Mouse (Mus musculus) MEL (cell line): Measurements from ENCODE around the gene Catsper4. TPM values are rescaled to one million over a fixed set of nuclear protein-coding genes. Genes with fewer than 3 reads are reported as not detected.

ENCODE experiments used
- DNase-seq: peaks from one replicate; pipeline ENCODE4 v3.0.0; 2011; ENCODE audit warnings: low read depth, low spot score
- H3K27ac ChIP-seq: 2 replicates; pipeline ENCODE4 v1.5.1; 2012; ENCODE audit warnings: low read depth, mild to moderate bottlenecking, control low read depth, low read length, moderate library complexity; ENCODE audit not compliant: control insufficient read depth
- H3K27me3 ChIP-seq, 2 experiments: fragments of 150-350 bp in 1 of 2; sonication (generic) in 1 of 2; 2 replicates each; pipeline ENCODE4 v1.6.1; 2012; ENCODE audit warnings: low read length in 2 of 2, mild to moderate bottlenecking in 2 of 2, improper control_type of control experiment in 1 of 2, moderate library complexity in 1 of 2; ENCODE audit not compliant: insufficient read depth in 2 of 2, control insufficient read depth in 1 of 2
- H3K36me3 ChIP-seq, 2 experiments: 2 replicates each; pipeline ENCODE4 v1.6.1; 2012 to 2014; ENCODE audit warnings: low read length in 2 of 2, improper control_type of control experiment in 1 of 2, inconsistent platforms in 1 of 2, mild to moderate bottlenecking in 1 of 2; ENCODE audit not compliant: insufficient read depth in 2 of 2, control insufficient read depth in 1 of 2
- H3K4me1 ChIP-seq, 2 experiments: fragments of 150-350 bp in 1 of 2; sonication (generic) in 1 of 2; 2 replicates each; pipeline ENCODE4 v1.6.1; 2012; ENCODE audit warnings: low read length in 2 of 2, improper control_type of control experiment in 1 of 2, mild to moderate bottlenecking in 1 of 2; ENCODE audit not compliant: insufficient read depth in 2 of 2, control insufficient read depth in 1 of 2
- H3K4me3 ChIP-seq, 2 experiments: fragments of 150-350 bp in 1 of 2; sonication (generic) in 1 of 2; 2 replicates each; pipeline ENCODE4 v1.5.1; 2012; ENCODE audit warnings: low read depth in 2 of 2, low read length in 2 of 2, mild to moderate bottlenecking in 2 of 2, moderate library complexity in 2 of 2, control low read depth in 1 of 2, improper control_type of control experiment in 1 of 2; ENCODE audit not compliant: control insufficient read depth in 1 of 2, insufficient read depth in 1 of 2
- H3K79me2 ChIP-seq: 2 replicates; pipeline ENCODE4 v1.6.1; 2012; ENCODE audit warnings: mild to moderate bottlenecking, low read length, moderate library complexity; ENCODE audit not compliant: control insufficient read depth, poor library complexity, insufficient read depth
- H3K9ac ChIP-seq: 2 replicates; pipeline ENCODE4 v1.6.1; 2012; ENCODE audit warnings: low read depth, mild to moderate bottlenecking, control low read depth, low read length, moderate library complexity; ENCODE audit not compliant: control insufficient read depth, poor library complexity, severe bottlenecking
- H3K9me3 ChIP-seq: fragments of 150-350 bp; sonication (generic); replicated peaks from 2 replicates; pipeline ENCODE4 v1.6.1; 2012; ENCODE audit warnings: mild to moderate bottlenecking, low read length, improper control_type of control experiment, moderate library complexity; ENCODE audit not compliant: insufficient read depth
- CHD1 ChIP-seq: IDR thresholded peaks from 2 replicates; pipeline ENCODE4 v1.6.1; 2012; ENCODE audit warnings: low read depth, mild to moderate bottlenecking, inconsistent platforms, low read length, improper control_type of control experiment
- CTCF ChIP-seq, 3 experiments: IDR thresholded peaks in 2 of 3; conservative IDR thresholded peaks in 1 of 3; 2 replicates each; pipeline ENCODE4 v1.5.1; 2011 to 2012; ENCODE audit warnings: low read length in 3 of 3, low read depth in 2 of 3, mild to moderate bottlenecking in 2 of 3, improper control_type of control experiment in 1 of 3, inconsistent platforms in 1 of 3, mixed read lengths in 1 of 3, moderate library complexity in 1 of 3; ENCODE audit not compliant: control insufficient read depth in 1 of 3, insufficient read depth in 1 of 3, poor library complexity in 1 of 3, severe bottlenecking in 1 of 3
- ELF1 ChIP-seq: IDR thresholded peaks from 2 replicates; pipeline ENCODE4 v1.6.1; 2014; ENCODE audit warnings: low read depth, mild to moderate bottlenecking, inconsistent platforms, low read length, improper control_type of control experiment, moderate library complexity
- EP300 ChIP-seq, 2 experiments: IDR thresholded peaks; 2 replicates each; pipeline ENCODE4 v1.6.1; 2011; ENCODE audit warnings: improper control_type of control experiment in 2 of 2, low read length in 2 of 2, low read depth in 1 of 2, mild to moderate bottlenecking in 1 of 2
- ETS1 ChIP-seq: IDR thresholded peaks from 2 replicates; pipeline ENCODE4 v1.6.1; 2012; ENCODE audit warnings: low read depth, mild to moderate bottlenecking, inconsistent platforms, low read length, improper control_type of control experiment, moderate library complexity
- GATA1 ChIP-seq: IDR thresholded peaks from 2 replicates; pipeline ENCODE4 v1.6.1; 2011; ENCODE audit warnings: low read depth, low read length, improper control_type of control experiment
- HCFC1 ChIP-seq: IDR thresholded peaks from 2 replicates; pipeline ENCODE4 v1.6.1; 2012; ENCODE audit warnings: low read depth, mild to moderate bottlenecking, inconsistent platforms, low read length, improper control_type of control experiment, moderate library complexity
- KAT2A ChIP-seq: conservative IDR thresholded peaks from 2 replicates; pipeline ENCODE4 v1.6.1; 2012; ENCODE audit warnings: low read depth, low read length, improper control_type of control experiment, inconsistent platforms
- MAFK ChIP-seq: IDR thresholded peaks from 2 replicates; pipeline ENCODE4 v1.6.1; 2011; ENCODE audit warnings: low read depth, mild to moderate bottlenecking, low read length, improper control_type of control experiment, borderline replicate concordance
- MAX ChIP-seq: IDR thresholded peaks from 2 replicates; pipeline ENCODE4 v1.6.1; 2011; ENCODE audit warnings: low read length, improper control_type of control experiment
- MAZ ChIP-seq: IDR thresholded peaks from 2 replicates; pipeline ENCODE4 v1.6.1; 2012; ENCODE audit warnings: low read depth, mild to moderate bottlenecking, inconsistent platforms, low read length, improper control_type of control experiment
- MXI1 ChIP-seq: IDR thresholded peaks from 2 replicates; pipeline ENCODE4 v1.6.1; 2011; ENCODE audit warnings: mild to moderate bottlenecking, low read depth, low read length, improper control_type of control experiment
- MYC ChIP-seq: IDR thresholded peaks from 2 replicates; pipeline ENCODE4 v1.6.1; 2011; ENCODE audit warnings: low read depth, mild to moderate bottlenecking, low read length, improper control_type of control experiment, moderate library complexity
- NELFE ChIP-seq: IDR thresholded peaks from 2 replicates; pipeline ENCODE4 v1.6.1; 2011; ENCODE audit warnings: low read depth, low read length, improper control_type of control experiment
- NRF1 ChIP-seq: IDR thresholded peaks from 2 replicates; pipeline ENCODE4 v1.6.1; 2014; ENCODE audit warnings: low read depth, mild to moderate bottlenecking, inconsistent platforms, low read length, improper control_type of control experiment, moderate library complexity; ENCODE audit not compliant: poor library complexity, insufficient read depth, severe bottlenecking
- POLR2AphosphoS5 ChIP-seq: IDR thresholded peaks from 2 replicates; pipeline ENCODE4 v1.6.1; 2012; ENCODE audit warnings: low read depth, borderline replicate concordance, mild to moderate bottlenecking, inconsistent platforms, low read length, moderate library complexity, mixed read lengths
- RAD21 ChIP-seq: IDR thresholded peaks from 2 replicates; pipeline ENCODE4 v1.6.1; 2011; ENCODE audit warnings: mild to moderate bottlenecking, low read depth, low read length, improper control_type of control experiment
- SMC3 ChIP-seq: IDR thresholded peaks from 2 replicates; pipeline ENCODE4 v1.6.1; 2011; ENCODE audit warnings: low read depth, low read length, improper control_type of control experiment
- TAL1 ChIP-seq: IDR thresholded peaks from 2 replicates; pipeline ENCODE4 v1.6.1; 2012; ENCODE audit warnings: mild to moderate bottlenecking, inconsistent platforms, low read length, moderate library complexity, mixed read lengths
- USF1 ChIP-seq: IDR thresholded peaks from 2 replicates; pipeline ENCODE4 v1.6.1; 2014; ENCODE audit warnings: low read depth, mild to moderate bottlenecking, inconsistent platforms, low read length, improper control_type of control experiment, moderate library complexity
- USF2 ChIP-seq, 2 experiments: IDR thresholded peaks; 2 replicates each; pipeline ENCODE4 v1.6.1; 2011 to 2012; ENCODE audit warnings: improper control_type of control experiment in 2 of 2, low read length in 2 of 2, borderline replicate concordance in 1 of 2, inconsistent platforms in 1 of 2, low read depth in 1 of 2, mild to moderate bottlenecking in 1 of 2; ENCODE audit not compliant: insufficient read depth in 1 of 2
- ZMIZ1 ChIP-seq: IDR thresholded peaks from 2 replicates; pipeline ENCODE4 v1.6.1; 2012; ENCODE audit warnings: low read depth, mild to moderate bottlenecking, inconsistent platforms, low read length, improper control_type of control experiment, moderate library complexity
- ZNF384 ChIP-seq: IDR thresholded peaks from 2 replicates; pipeline ENCODE4 v1.6.1; 2012; ENCODE audit warnings: low read depth, mild to moderate bottlenecking, inconsistent platforms, low read length, improper control_type of control experiment
- polyA plus RNA-seq, 2 experiments: library from polyadenylated mRNA; stranded (reverse) in 1 of 2; unstranded in 1 of 2; fragments of >175 nt in 1 of 2; fragments of >200 nt in 1 of 2; gene quantifications; 2 replicates each; pipeline versions ENCODE4 v1.2.1 to v1.2.4; 2012; ENCODE audit warnings: low replicate concordance in 2 of 2, low read depth in 1 of 2; ENCODE audit not compliant: insufficient read length in 2 of 2, insufficient read depth in 1 of 2, missing spikeins in 1 of 2
- total RNA-seq: library from RNA; depleted of rRNA; stranded (reverse); fragments of 300-350 nt; gene quantifications from 2 replicates; pipeline ENCODE4 v1.2.3, GENCODE M21; 2012

The Catsper4 gene
- total and polyA plus RNA-seq, 3 experiments: not detected

DNA sequence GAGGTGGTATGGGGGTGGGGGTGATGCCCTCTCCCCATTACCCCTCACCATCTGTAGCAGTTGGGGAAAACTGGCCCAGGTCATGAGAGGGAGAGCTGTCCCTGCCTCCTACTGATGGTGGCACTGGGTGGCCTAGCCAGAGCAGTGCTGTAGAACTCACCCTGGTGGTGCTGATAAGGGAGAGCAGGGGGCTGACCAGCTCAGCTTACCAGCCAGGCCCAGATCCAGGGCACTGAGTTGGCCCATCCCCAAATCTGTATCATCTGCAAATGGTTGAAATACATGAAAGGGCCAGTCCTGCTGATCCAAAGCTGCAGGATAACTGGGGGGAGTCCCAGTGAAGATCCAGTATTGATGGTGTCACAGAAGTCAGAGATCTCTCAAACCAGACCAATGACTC lies 45.4 kb downstream of the Catsper4 start:
- Histone ChIP-seq H3K9me3 (no peaks in the 10 kb centered on the region), H3K36me3 (peaks cover 0 to 10% of the 10 kb centered on the region in 2 experiments), H3K27me3 (no peaks in the 10 kb centered on the region), H3K4me3 (no peak overlapping the region), H3K9ac (no peak overlapping the region), H3K79me2 (peaks cover 48% of the 10 kb centered on the region), H3K27ac (no peak overlapping the region), H3K4me1 (peaks cover 3 to 17% of the 10 kb centered on the region in 2 experiments)
- TF ChIP-seq CHD1 (no peak), CTCF (IDR thresholded peaks at IDR 0.05 in 2 of 3, conservative IDR thresholded peaks at IDR 0.05 in 1 of 3; ENCODE audit: control insufficient read depth in 1 of 3, insufficient read depth in 1 of 3, low read depth in 2 of 3, low read length in 3 of 3, poor library complexity in 1 of 3, severe bottlenecking in 1 of 3) (peak in 2 of 3 experiments; percentile 22 to 29; a peak in 3 of 6 replicates)
- DNase-seq: peak; percentile 30

DNA sequence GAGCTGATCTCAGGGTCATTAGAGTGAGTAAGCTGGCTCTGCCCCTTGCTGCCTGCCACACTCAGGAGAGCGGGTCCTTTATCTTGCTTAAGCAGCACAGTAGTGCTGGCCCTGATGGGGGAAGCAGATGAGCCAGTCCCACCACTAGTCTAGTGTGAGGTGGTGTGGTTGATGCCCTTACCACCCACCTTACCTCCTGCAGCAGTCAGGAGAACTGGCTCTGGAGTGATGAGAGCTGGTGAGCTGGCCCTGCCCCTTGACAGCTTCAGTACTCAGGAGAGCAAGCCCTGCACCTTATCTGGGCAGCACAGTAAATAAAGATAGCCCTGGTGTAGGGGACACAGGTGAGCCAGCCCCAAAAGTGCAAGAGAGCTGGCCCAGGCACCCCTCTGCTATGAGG lies 46.1 kb downstream of the Catsper4 start:
- Histone ChIP-seq H3K9ac (no peak overlapping the region), H3K79me2 (peaks cover 45% of the 10 kb centered on the region), H3K27me3 (no peaks in the 10 kb centered on the region), H3K9me3 (no peaks in the 10 kb centered on the region), H3K4me1 (peaks cover 3 to 15% of the 10 kb centered on the region in 2 experiments), H3K27ac (no peak overlapping the region), H3K4me3 (no peak overlapping the region), H3K36me3 (peaks cover 0 to 10% of the 10 kb centered on the region in 2 experiments)
- TF ChIP-seq KAT2A (no peak), EP300 (IDR thresholded peaks at IDR 0.05; ENCODE audit: low read depth in 1 of 2, low read length in 2 of 2) (no peak), RAD21 (no peak), ETS1 (no peak)
- no peak for DNase-seq

DNA sequence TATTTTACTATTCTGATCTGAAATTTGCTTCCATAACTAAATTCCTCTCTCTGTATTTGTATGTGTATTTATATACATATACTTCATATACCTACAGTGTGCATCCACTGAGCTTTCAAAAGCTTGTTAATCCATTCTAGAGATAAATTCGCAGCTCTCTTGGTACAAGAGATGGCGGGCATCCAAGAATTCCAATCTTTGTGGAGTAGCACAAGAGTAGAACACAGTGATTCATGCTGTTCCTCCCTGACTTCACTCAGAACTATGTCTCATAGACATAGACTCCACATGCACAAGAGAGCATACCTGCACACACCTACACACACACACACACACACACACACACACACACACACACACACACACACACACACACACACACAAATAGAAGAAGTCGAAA lies 54.8 kb downstream of the Catsper4 start:
- H3K4me3 ChIP-seq: no peak overlapping the region
- no peaks in the 10 kb centered on the region for H3K27me3 ChIP-seq
- H3K27ac ChIP-seq: no peak overlapping the region
- H3K79me2 ChIP-seq: peaks cover 5% of the 10 kb centered on the region; the same call in 1 of the 2 replicates
- no peaks in the 10 kb centered on the region for H3K9me3 ChIP-seq
- H3K36me3 ChIP-seq: peaks cover 0 to 2% of the 10 kb centered on the region in 2 experiments; a peak in 2 of 4 replicates
- TF ChIP-seq MAZ (no peak), TAL1 (no peak), USF2 (IDR thresholded peaks at IDR 0.05; ENCODE audit: borderline replicate concordance in 1 of 2, insufficient read depth in 1 of 2, low read depth in 1 of 2, low read length in 2 of 2) (no peak), GATA1 (no peak), ZMIZ1 (no peak), POLR2AphosphoS5 (no peak), HCFC1 (no peak), MXI1 (no peak), NRF1 (no peak), MYC (no peak), USF1 (no peak), MAFK (no peak), ZNF384 (no peak), ELF1 (no peak), CTCF (IDR thresholded peaks at IDR 0.05 in 2 of 3, conservative IDR thresholded peaks at IDR 0.05 in 1 of 3; ENCODE audit: control insufficient read depth in 1 of 3, insufficient read depth in 1 of 3, low read depth in 2 of 3, low read length in 3 of 3, poor library complexity in 1 of 3, severe bottlenecking in 1 of 3) (no peak), KAT2A (no peak), MAX (no peak), SMC3 (no peak), NELFE (no peak)
- TF ChIP-seq, all 39 proteins: peak for 0
- DNase-seq: no peak
- Histone ChIP-seq H3K9ac (no peak overlapping the region), H3K4me1 (no peaks in the 10 kb centered on the region; a peak in 1 of 4 replicates)
